Mouse (Mus musculus): ENCODE data around the gene Setdb2. TPM values are rescaled to one million over a fixed set of nuclear protein-coding genes. Genes with fewer than 3 reads are reported as not detected.
"Not testable (repeated sequence)": the region's sequence is repeated elsewhere in the genome, so short reads cannot be mapped to it uniquely, and the experiment has no call there.

Gene Setdb2
- polyA plus RNA-seq, 1 experiment from 2014 or later, result 7.9 TPM

DNA sequence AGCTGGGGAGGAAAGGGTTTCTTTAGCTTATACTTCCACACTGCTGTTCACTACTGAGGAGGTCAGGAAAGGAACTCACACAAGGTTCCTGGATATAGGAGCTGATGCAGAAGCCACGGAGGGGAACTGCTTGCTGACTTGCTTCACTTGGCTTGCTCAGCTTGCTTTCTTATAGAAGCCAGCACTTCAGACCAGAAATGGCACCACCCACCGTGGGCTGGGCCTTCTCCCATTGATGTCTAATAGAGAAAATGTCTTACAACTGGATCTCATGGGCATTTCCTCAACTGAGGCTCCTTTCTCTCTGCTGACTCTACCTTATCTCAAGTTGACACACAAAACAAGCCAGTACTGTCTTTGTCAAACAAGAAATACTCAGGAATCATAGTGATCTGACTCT lies 6.8 kb downstream of the Setdb2 start:
- Histone ChIP-seq H3K9me3 (replicated peaks; ENCODE audit: low read length) (no peaks in the 10 kb centered on the region), H3K36me3 (ENCODE audit: insufficient read depth, low read length) (no peaks in the 10 kb centered on the region), H3K27ac (no peak overlapping the region), H3K27me3 (ENCODE audit: insufficient read depth, low read length) (no peaks in the 10 kb centered on the region), H3K4me2 (ENCODE audit: low read length) (no peak overlapping the region), H3K4me3 (replicated peaks; ENCODE audit: low read depth, low read length) (no peak overlapping the region), H3K4me1 (replicated peaks; ENCODE audit: insufficient read depth, low read length) (no peaks in the 10 kb centered on the region), H3K9ac (ENCODE audit: low read depth, low read length) (no peak overlapping the region)
- no peak for DNase-seq (ENCODE audit: low spot score)
- ATAC-seq (replicated peaks; ENCODE audit: low FRiP score, low read depth), result no peak
- WGBS, result 55% methylated on average over 2 of the region's 2 CpGs
- TF ChIP-seq CTCF (IDR thresholded peaks at IDR 0.05; ENCODE audit: low read depth), result no peak

DNA sequence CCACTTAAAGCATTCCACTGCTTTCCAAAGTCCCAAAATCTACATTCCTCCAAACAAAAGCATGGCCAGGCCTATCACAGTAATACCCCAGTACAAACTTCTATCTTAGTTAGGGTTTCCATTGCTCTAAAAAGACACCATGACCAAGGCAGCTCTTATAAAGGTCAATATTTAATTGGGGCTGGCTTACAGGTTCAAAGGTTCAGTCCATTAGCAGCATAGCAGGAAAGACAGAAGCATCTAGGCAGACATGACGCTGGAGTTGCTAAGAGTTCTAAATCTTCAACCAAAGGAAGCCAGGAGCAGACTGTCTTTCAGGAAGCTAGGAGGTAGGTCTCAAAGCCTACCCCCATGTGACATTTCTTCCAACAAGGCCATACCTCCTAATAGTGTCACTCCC lies 10.1 kb downstream of the Setdb2 start:
- no peaks in the 10 kb centered on the region for H3K9me3 ChIP-seq (replicated peaks; ENCODE audit: low read length)
- H3K4me2 ChIP-seq (ENCODE audit: low read length), result no peak overlapping the region
- H3K4me3 ChIP-seq (replicated peaks; ENCODE audit: low read depth, low read length), result no peak overlapping the region
- no peak overlapping the region for H3K9ac ChIP-seq (ENCODE audit: low read depth, low read length)
- 85% methylated on average over 1 of the region's 1 CpGs for WGBS
- no peaks in the 10 kb centered on the region for H3K27me3 ChIP-seq (ENCODE audit: insufficient read depth, low read length)
- TF ChIP-seq CTCF (IDR thresholded peaks at IDR 0.05; ENCODE audit: low read depth), result no peak
- H3K36me3 ChIP-seq (ENCODE audit: insufficient read depth, low read length), result no peaks in the 10 kb centered on the region
- H3K27ac ChIP-seq, result no peak overlapping the region
- ATAC-seq (replicated peaks; ENCODE audit: low FRiP score, low read depth), result no peak
- DNase-seq (ENCODE audit: low spot score), result no peak
- H3K4me1 ChIP-seq (replicated peaks; ENCODE audit: insufficient read depth, low read length), result no peaks in the 10 kb centered on the region

GRCm38 (mm10) chr14:59422912-59423663 lies 17.6 kb downstream of the Setdb2 start:
- no peaks in the 10 kb centered on the region for H3K4me1 ChIP-seq (replicated peaks; ENCODE audit: insufficient read depth, low read length)
- no peak for TF ChIP-seq CTCF (IDR thresholded peaks at IDR 0.05; ENCODE audit: low read depth)
- H3K27me3 ChIP-seq (ENCODE audit: insufficient read depth, low read length), result no peaks in the 10 kb centered on the region
- no peaks in the 10 kb centered on the region for H3K9me3 ChIP-seq (replicated peaks; ENCODE audit: low read length)
- H3K9ac ChIP-seq (ENCODE audit: low read depth, low read length), result no peak overlapping the region
- ATAC-seq (replicated peaks; ENCODE audit: low FRiP score, low read depth), result no peak
- H3K4me2 ChIP-seq (ENCODE audit: low read length), result no peak overlapping the region
- no peak for DNase-seq (ENCODE audit: low spot score)
- no peak overlapping the region for H3K4me3 ChIP-seq (replicated peaks; ENCODE audit: low read depth, low read length)
- WGBS, result 55% methylated on average over 11 of the region's 11 CpGs
- H3K27ac ChIP-seq, result no peak overlapping the region
- no peaks in the 10 kb centered on the region for H3K36me3 ChIP-seq (ENCODE audit: insufficient read depth, low read length)

DNA sequence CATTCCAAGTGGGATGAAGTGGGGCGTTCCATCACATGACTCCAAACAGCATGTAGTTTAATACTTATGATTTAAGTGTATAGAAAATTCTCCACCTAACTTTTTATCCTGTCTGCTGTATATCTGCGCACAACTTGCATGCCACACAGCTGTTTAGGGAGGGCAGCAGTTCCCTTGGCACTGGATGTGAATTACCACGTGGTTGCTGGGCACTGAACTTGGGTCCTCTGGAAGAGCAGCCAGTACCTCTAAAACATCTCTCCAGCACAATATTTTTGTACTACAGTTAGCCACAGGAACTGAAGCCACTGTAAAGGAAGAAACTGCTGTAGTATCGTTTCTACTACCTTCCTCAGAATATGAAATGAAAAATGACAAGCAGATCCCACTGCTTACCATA lies 22.5 kb downstream of the Setdb2 start:
- H3K9me3 ChIP-seq (replicated peaks; ENCODE audit: low read length), result no peaks in the 10 kb centered on the region
- no peak overlapping the region for H3K4me2 ChIP-seq (ENCODE audit: low read length)
- 91% methylated on average over 4 of the region's 4 CpGs for WGBS

DNA sequence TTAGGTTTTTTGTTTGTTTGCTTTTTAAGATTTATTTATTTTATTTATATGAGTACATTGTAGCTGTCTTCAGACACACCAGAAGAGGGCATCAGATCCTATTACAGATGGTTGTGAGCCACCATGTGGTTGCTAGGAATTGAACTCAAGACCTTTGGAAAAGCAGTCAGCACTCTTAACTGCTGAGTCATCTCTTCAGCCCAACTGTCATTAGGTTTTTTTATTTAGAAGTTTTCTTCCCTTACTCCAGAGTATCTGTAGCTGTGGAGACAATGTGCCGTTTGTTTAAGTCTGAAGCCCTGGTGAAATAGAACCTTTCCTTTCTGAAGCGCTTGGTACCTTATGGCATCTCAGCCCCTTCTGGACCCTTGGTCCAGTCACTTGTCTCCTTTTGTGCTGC lies 25.7 kb downstream of the Setdb2 start:
- not testable (repeated sequence) for H3K4me3 ChIP-seq (replicated peaks; ENCODE audit: low read depth, low read length); H3K9me3 ChIP-seq (replicated peaks; ENCODE audit: low read length); H3K36me3 ChIP-seq (ENCODE audit: insufficient read depth, low read length); H3K4me1 ChIP-seq (replicated peaks; ENCODE audit: insufficient read depth, low read length); H3K27me3 ChIP-seq (ENCODE audit: insufficient read depth, low read length); H3K4me2 ChIP-seq (ENCODE audit: low read length); H3K27ac ChIP-seq; H3K9ac ChIP-seq (ENCODE audit: low read depth, low read length); ATAC-seq (replicated peaks; ENCODE audit: low FRiP score, low read depth); DNase-seq (ENCODE audit: low spot score)
- WGBS, result 97% methylated on average over 2 of the region's 2 CpGs

More for the DNA sequence above, 22.5 kb downstream of the Setdb2 start:
- no peak for TF ChIP-seq CTCF (IDR thresholded peaks at IDR 0.05; ENCODE audit: low read depth)
- H3K9ac ChIP-seq (ENCODE audit: low read depth, low read length), result no peak overlapping the region
- no peaks in the 10 kb centered on the region for H3K36me3 ChIP-seq (ENCODE audit: insufficient read depth, low read length)
- no peak overlapping the region for H3K4me3 ChIP-seq (replicated peaks; ENCODE audit: low read depth, low read length)
- H3K27me3 ChIP-seq (ENCODE audit: insufficient read depth, low read length), result no peaks in the 10 kb centered on the region
- no peaks in the 10 kb centered on the region for H3K4me1 ChIP-seq (replicated peaks; ENCODE audit: insufficient read depth, low read length)
- ATAC-seq (replicated peaks; ENCODE audit: low FRiP score, low read depth) (no peak), DNase-seq (ENCODE audit: low spot score) (no peak)
- no peak overlapping the region for H3K27ac ChIP-seq

GRCm38 (mm10) chr14:59396999-59397398 lies 43.7 kb downstream of the Setdb2 start:
- TF ChIP-seq CTCF (IDR thresholded peaks at IDR 0.05; ENCODE audit: low read depth), result no peak
- no peaks in the 10 kb centered on the region for H3K36me3 ChIP-seq (ENCODE audit: insufficient read depth, low read length)
- no peaks in the 10 kb centered on the region for H3K27me3 ChIP-seq (ENCODE audit: insufficient read depth, low read length)
- no peak overlapping the region for H3K27ac ChIP-seq
- no peak overlapping the region for H3K4me2 ChIP-seq (ENCODE audit: low read length)
- no peak overlapping the region for H3K9ac ChIP-seq (ENCODE audit: low read depth, low read length)
- ATAC-seq (replicated peaks; ENCODE audit: low FRiP score, low read depth) (no peak), DNase-seq (ENCODE audit: low spot score) (no peak)
- H3K4me1 ChIP-seq (replicated peaks; ENCODE audit: insufficient read depth, low read length), result no peaks in the 10 kb centered on the region
- H3K9me3 ChIP-seq (replicated peaks; ENCODE audit: low read length), result no peaks in the 10 kb centered on the region
- H3K4me3 ChIP-seq (replicated peaks; ENCODE audit: low read depth, low read length), result no peak overlapping the region
- 70% methylated on average over 2 of the region's 2 CpGs for WGBS

GRCm38 (mm10) chr14:59395281-59395680 lies 45.4 kb downstream of the Setdb2 start, which contains the start of gene Phf11c:
Gene Phf11c, minus strand, starts transcription at chr14:59395381.
- WGBS, result 93% methylated on average over 3 of the region's 3 CpGs
- DNase-seq (ENCODE audit: low spot score), result no peak

More at GRCm38 (mm10) chr14:59395281-59395680, 45.4 kb downstream of the Setdb2 start, which contains the start of gene Phf11c:
- TF ChIP-seq CTCF (IDR thresholded peaks at IDR 0.05; ENCODE audit: low read depth), result no peak
- Histone ChIP-seq H3K27me3 (ENCODE audit: insufficient read depth, low read length) (no peaks in the 10 kb centered on the region), H3K4me2 (ENCODE audit: low read length) (no peak within 1 kb of the TSS), H3K4me3 (replicated peaks; ENCODE audit: low read depth, low read length) (no peak within 1 kb of the TSS), H3K27ac (no peak within 1 kb of the TSS), H3K9me3 (replicated peaks; ENCODE audit: low read length) (no peaks in the 10 kb centered on the region), H3K36me3 (ENCODE audit: insufficient read depth, low read length) (no peaks in the 10 kb centered on the region), H3K4me1 (replicated peaks; ENCODE audit: insufficient read depth, low read length) (no peaks in the 10 kb centered on the region), H3K9ac (ENCODE audit: low read depth, low read length) (no peak within 1 kb of the TSS)
- no peak for ATAC-seq (replicated peaks; ENCODE audit: low FRiP score, low read depth)

Data from kidney, postnatal 0 days (tissue).